10 mouse cellular contexts compared by ENCODE assay signal in genomic region chr15:102921053-102922011, GRCm38 (mm10). TPM values are rescaled to one million over a fixed set of nuclear protein-coding genes. Genes with fewer than 3 reads are reported as not detected.
DNase-seq lines count a peak whose midpoint lies in the region; ATAC-seq lines count a peak whose summit lies in the region.
"Had no signal": no experiment of that assay in that cellular context is flagged by ENCODE, and none has a peak within 500 bp of the region (broad histone marks: within the 10 kb centered on the region; RNA-seq: fewer than 3 reads in every experiment).

Gene Hoxc13, plus strand, starts transcription at chr15:102921103.

- peak within 1 kb of the TSS; percentile 52 for H3K4me2 ChIP-seq in heart, embryonic 14.5 days (ENCODE audit: low read length)
- H3K4me2 ChIP-seq in midbrain, embryonic 13.5 days (replicated peaks): peak within 1 kb of the TSS; percentile 43
- H3K4me2 ChIP-seq: liver, embryonic 13.5 days had no signal

- no peak within 1 kb of the TSS for H3K27ac ChIP-seq in heart, embryonic 14.5 days (replicated peaks in 1 of 2; ENCODE audit: control insufficient read depth in 1 of 2, insufficient read depth in 1 of 2, low read depth in 2 of 2, low read length in 2 of 2)
- H3K27ac ChIP-seq in hindbrain, embryonic 10.5 days: no peak within 1 kb of the TSS
- H3K27ac ChIP-seq in midbrain, embryonic 13.5 days: no peak within 1 kb of the TSS
- H3K27ac ChIP-seq: liver, embryonic 13.5 days had no signal

- WGBS in heart, embryonic 14.5 days: under 1% methylated on average over 75 of the region's 88 CpGs
- WGBS in hindbrain, embryonic 10.5 days: under 1% methylated on average over 84 of the region's 88 CpGs
- WGBS in midbrain, embryonic 13.5 days: under 1% methylated on average over 81 of the region's 88 CpGs

- H3K9ac ChIP-seq in heart, embryonic 14.5 days (ENCODE audit: low read length): no peak within 1 kb of the TSS
- H3K9ac ChIP-seq in midbrain, embryonic 13.5 days (replicated peaks): no peak within 1 kb of the TSS
- H3K9ac ChIP-seq: liver, embryonic 13.5 days had no signal

- no peak for ATAC-seq in heart, embryonic 14.5 days (ENCODE audit: insufficient number of reproducible peaks, insufficient read depth, low FRiP score, low read depth)
- peak; percentile 69 for ATAC-seq in midbrain, embryonic 13.5 days
- no peak for ATAC-seq in cerebellum, adult (ENCODE audit: insufficient number of reproducible peaks, low FRiP score, low TSS enrichment)
- ATAC-seq in CD4-positive, CD25-positive, alpha-beta regulatory T cell, adult 4 months: no peak

- no peaks in the 10 kb centered on the region for H3K36me3 ChIP-seq in heart, embryonic 14.5 days (ENCODE audit: control insufficient read depth, insufficient read depth, low read length)
- no peaks in the 10 kb centered on the region for H3K36me3 ChIP-seq in hindbrain, embryonic 10.5 days
- no peaks in the 10 kb centered on the region for H3K36me3 ChIP-seq in midbrain, embryonic 13.5 days
- H3K36me3 ChIP-seq: liver, embryonic 13.5 days had no signal

- no peaks in the 10 kb centered on the region for H3K9me3 ChIP-seq in heart, embryonic 14.5 days (ENCODE audit: control insufficient read depth, low read length)
- H3K9me3 ChIP-seq in hindbrain, embryonic 10.5 days: no peaks in the 10 kb centered on the region
- no peaks in the 10 kb centered on the region for H3K9me3 ChIP-seq in midbrain, embryonic 13.5 days
- H3K9me3 ChIP-seq: liver, embryonic 13.5 days had no signal

- H3K4me1 ChIP-seq in heart, embryonic 14.5 days (ENCODE audit: control insufficient read depth in 2 of 2, insufficient read depth in 2 of 2, low read length in 2 of 2): peaks cover 3 to 7% of the 10 kb centered on the region in 2 experiments; a peak in 2 of 4 replicates
- peaks cover 12% of the 10 kb centered on the region for H3K4me1 ChIP-seq in hindbrain, embryonic 10.5 days (replicated peaks)
- H3K4me1 ChIP-seq in midbrain, embryonic 13.5 days (replicated peaks): peaks cover 9% of the 10 kb centered on the region
- H3K4me1 ChIP-seq: liver, embryonic 13.5 days had no signal

- DNase-seq in heart, adult 8-10 months (ENCODE audit: low spot score): no peak
- peak; percentile 67 for DNase-seq in R1 (ENCODE audit: low read depth, low spot score)
- peak; percentile 57 for DNase-seq in hindbrain, embryonic 10.5 days (ENCODE audit: low spot score)
- no peak for DNase-seq in urinary bladder, postnatal 36 days (ENCODE audit: low spot score in 2 of 2)
- DNase-seq: liver, embryonic 13.5 days had no signal

- peaks cover 100% of the 10 kb centered on the region for H3K27me3 ChIP-seq in heart, embryonic 14.5 days (ENCODE audit: control insufficient read depth, insufficient read depth, low read length)
- peaks cover 100% of the 10 kb centered on the region for H3K27me3 ChIP-seq in hindbrain, embryonic 10.5 days (ENCODE audit: insufficient read depth, poor library complexity, severe bottlenecking)
- H3K27me3 ChIP-seq in midbrain, embryonic 13.5 days: peaks cover 99% of the 10 kb centered on the region

- H3K4me3 ChIP-seq in heart, embryonic 14.5 days (ENCODE audit: control insufficient read depth in 1 of 2, insufficient read depth in 1 of 2, low read depth in 1 of 2, low read length in 2 of 2): peak within 1 kb of the TSS in 1 of 2 experiments; percentile 24; a peak in 2 of 4 replicates
- H3K4me3 ChIP-seq in hindbrain, embryonic 10.5 days: peak within 1 kb of the TSS; percentile 33
- H3K4me3 ChIP-seq in midbrain, embryonic 13.5 days (replicated peaks): peak within 1 kb of the TSS; percentile 23
- H3K4me3 ChIP-seq: liver, embryonic 13.5 days had no signal

RNA-seq across cellular contexts. Expression of gene Hoxc13, which starts in this region (rescaled TPM):
- polyA plus RNA-seq in heart, embryonic 14.5 days (2014; fragmentation: Nextera tagmentation; extraction: Ambion mirVana): not detected in 2 replicates
- not detected for total RNA-seq in heart, adult 8-10 months (2022)
- polyA plus RNA-seq in hindbrain, embryonic 10.5 days (2016; fragmentation: Nextera tagmentation; extraction: Ambion mirVana): 0.09 and 0.16 TPM in 2 replicates
- not detected in 2 replicates for polyA plus RNA-seq in midbrain, embryonic 13.5 days (2015; fragmentation: Nextera tagmentation; extraction: Ambion mirVana)
- not detected for polyA plus RNA-seq in CD4-positive, CD25-positive, alpha-beta regulatory T cell, adult 4 months (2017; shearing (Covaris generic))
- total RNA-seq: gastrocnemius, postnatal 14 days had no signal
- polyA plus RNA-seq: liver, embryonic 13.5 days had no signal

Comparison
In these comparisons a context has a peak if more than half of its experiments do, and no peak if none do; other contexts are left out.
1. Peak in DNase-seq and H3K4me3 ChIP-seq in hindbrain, embryonic 10.5 days; RNA of the gene not detected or under 1 TPM.
2. Peak in ATAC-seq, H3K4me3 ChIP-seq and H3K4me2 ChIP-seq in midbrain, embryonic 13.5 days; RNA of the gene not detected or under 1 TPM.